Mouse (Mus musculus): ENCODE results near the gene Mrpl47.

GRCm38 (mm10) chr3:32754384-32754915 lies 17.0 kb upstream of the Mrpl47 start:
- TF ChIP-seq CTCF (IDR thresholded peaks at IDR 0.05) (no peak), EP300 (IDR thresholded peaks at IDR 0.05) (no peak)
